Mouse (Mus musculus) erythroblast, embryonic 14.5 days (primary cell): ENCODE data around the gene Mad2l2.

Experiments used
- GATA1 ChIP-seq: IDR thresholded peaks from 2 replicates; pipeline ENCODE4 v1.6.1; 2012; ENCODE audit warnings: low read length, inconsistent platforms, mixed read lengths
- TAL1 ChIP-seq: IDR thresholded peaks from 3 replicates; pipeline ENCODE4 v1.6.1; 2012; ENCODE audit warnings: low read length, inconsistent platforms, mixed read lengths

GRCm38 (mm10) chr4:148174495-148174862 is 44.3 kb downstream of the Mad2l2 start:
- no peak for TF ChIP-seq TAL1
- no peak for TF ChIP-seq GATA1
